Mouse (Mus musculus) CH12.LX (cell line): ENCODE results near the gene Scml4.

Source experiments
- BHLHE40 ChIP-seq: IDR thresholded peaks from 2 replicates; pipeline ENCODE4 v1.6.1; 2011; ENCODE audit warnings: mild to moderate bottlenecking, low read depth, low read length, improper control_type of control experiment
- CHD1 ChIP-seq: IDR thresholded peaks from 2 replicates; pipeline ENCODE4 v1.6.1; 2012; ENCODE audit warnings: low read depth, low read length, improper control_type of control experiment, inconsistent platforms
- CTCF ChIP-seq, 2 experiments: IDR thresholded peaks in 1 of 2; conservative IDR thresholded peaks in 1 of 2; 2 replicates each; pipeline ENCODE4 v1.5.1; 2011 to 2012; ENCODE audit warnings: low read depth in 2 of 2, low read length in 2 of 2, improper control_type of control experiment in 1 of 2, inconsistent platforms in 1 of 2, mild to moderate bottlenecking in 1 of 2, moderate library complexity in 1 of 2
- GABPA ChIP-seq: IDR thresholded peaks from 2 replicates; pipeline ENCODE4 v1.6.1; 2012; ENCODE audit warnings: low read depth, low read length, improper control_type of control experiment, inconsistent platforms; ENCODE audit not compliant: insufficient replicate concordance
- JUND ChIP-seq: conservative IDR thresholded peaks from 2 replicates; pipeline ENCODE4 v1.6.1; 2011; ENCODE audit warnings: low read depth, low read length, improper control_type of control experiment
- MAFK ChIP-seq: IDR thresholded peaks from 2 replicates; pipeline ENCODE4 v1.6.1; 2011; ENCODE audit warnings: low read length, improper control_type of control experiment; ENCODE audit not compliant: insufficient replicate concordance
- MAX ChIP-seq: IDR thresholded peaks from 2 replicates; pipeline ENCODE4 v1.6.1; 2011; ENCODE audit warnings: low read length, improper control_type of control experiment
- MXI1 ChIP-seq: IDR thresholded peaks from 2 replicates; pipeline ENCODE4 v1.6.1; 2011; ENCODE audit warnings: mild to moderate bottlenecking, low read depth, low read length, improper control_type of control experiment
- NRF1 ChIP-seq: IDR thresholded peaks from 2 replicates; pipeline ENCODE4 v1.6.1; 2014; ENCODE audit warnings: low read depth, mild to moderate bottlenecking, inconsistent platforms, low read length, improper control_type of control experiment, moderate library complexity
- POLR2A ChIP-seq: IDR thresholded peaks from 2 replicates; pipeline ENCODE4 v1.6.1; 2011; ENCODE audit warnings: low read depth, mild to moderate bottlenecking, improper control_type of control experiment, low read length
- SMC3 ChIP-seq: IDR thresholded peaks from 2 replicates; pipeline ENCODE4 v1.6.1; 2011; ENCODE audit warnings: low read depth, low read length, improper control_type of control experiment
- TCF12 ChIP-seq: IDR thresholded peaks from 2 replicates; pipeline ENCODE4 v1.6.1; 2014; ENCODE audit warnings: low read depth, mild to moderate bottlenecking, inconsistent platforms, low read length, improper control_type of control experiment
- ZNF384 ChIP-seq: IDR thresholded peaks from 2 replicates; pipeline ENCODE4 v1.6.1; 2012; ENCODE audit warnings: low read depth, low read length, improper control_type of control experiment, inconsistent platforms

- no peak for TF ChIP-seq BHLHE40
- TF ChIP-seq JUND, result no peak
- no peak for TF ChIP-seq CTCF (conservative IDR thresholded peaks at IDR 0.05 in 1 of 2, IDR thresholded peaks at IDR 0.05 in 1 of 2; ENCODE audit: low read depth in 2 of 2, low read length in 2 of 2)
- TF ChIP-seq CHD1, result no peak
- no peak for TF ChIP-seq POLR2A
- no peak for TF ChIP-seq TCF12
- no peak for TF ChIP-seq SMC3
- TF ChIP-seq NRF1, result no peak
- TF ChIP-seq GABPA, result no peak
- TF ChIP-seq MAX, result no peak
- no peak for TF ChIP-seq MAFK
- TF ChIP-seq ZNF384, result no peak
- no peak for TF ChIP-seq MXI1
These were observed 33.0 kb upstream of the Scml4 start for GRCm38 (mm10) chr10:42827155-42827554.
